Mouse (Mus musculus) 3T3-L1 (cell line): ENCODE measurements around the gene Meis2.

Experiments used
- DNase-seq: peaks from one replicate; pipeline ENCODE4 v3.0.0-alpha.2; 2015; ENCODE audit warnings: low read depth, low spot score

Gene Meis2

DNA sequence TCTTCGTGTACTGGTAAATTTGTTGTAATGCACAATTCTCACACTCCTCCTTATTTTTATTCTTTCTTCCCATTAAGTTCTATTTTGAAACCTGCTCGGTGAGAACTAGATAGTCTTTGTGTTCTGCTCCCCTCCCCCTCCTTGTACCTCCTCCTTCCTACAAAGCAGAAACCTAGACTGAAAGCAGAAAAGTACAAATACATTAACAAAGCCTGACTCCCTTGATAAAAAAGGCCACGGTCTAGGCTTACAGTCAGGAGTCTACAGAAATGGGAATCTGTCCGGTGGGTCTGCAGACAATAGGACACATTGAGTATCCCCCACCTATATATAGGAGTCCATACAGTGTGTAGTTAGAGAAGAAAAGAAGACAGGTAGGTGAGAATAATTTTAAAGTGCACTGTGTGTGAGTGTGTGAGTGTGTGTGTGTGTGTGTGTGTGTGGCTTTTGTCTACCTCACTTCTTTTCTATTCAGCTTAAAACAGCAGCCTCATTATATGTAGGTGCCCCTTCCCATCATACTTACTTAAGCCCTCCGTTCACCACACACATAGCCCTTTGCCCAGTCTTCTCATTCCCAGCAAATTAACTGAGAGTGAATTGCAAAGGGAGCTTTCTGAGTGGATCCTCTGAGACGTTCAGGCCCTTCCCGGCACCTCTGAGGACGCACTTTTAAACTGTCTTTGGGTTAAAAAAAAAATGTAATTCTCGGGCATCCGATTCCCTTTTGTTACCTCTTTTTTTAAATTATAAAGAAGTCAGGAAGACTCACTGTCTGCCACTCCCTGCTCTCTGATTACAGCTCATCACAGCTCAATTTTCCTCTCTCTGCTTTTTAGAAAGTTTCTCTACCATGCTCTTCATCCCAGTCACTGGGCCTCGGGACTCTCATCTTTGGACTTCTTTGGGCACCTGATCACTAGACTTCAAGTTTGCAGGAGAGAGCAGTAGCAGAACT is 208.2 kb downstream of the Meis2 start:
- DNase-seq: peak; percentile 33

DNA sequence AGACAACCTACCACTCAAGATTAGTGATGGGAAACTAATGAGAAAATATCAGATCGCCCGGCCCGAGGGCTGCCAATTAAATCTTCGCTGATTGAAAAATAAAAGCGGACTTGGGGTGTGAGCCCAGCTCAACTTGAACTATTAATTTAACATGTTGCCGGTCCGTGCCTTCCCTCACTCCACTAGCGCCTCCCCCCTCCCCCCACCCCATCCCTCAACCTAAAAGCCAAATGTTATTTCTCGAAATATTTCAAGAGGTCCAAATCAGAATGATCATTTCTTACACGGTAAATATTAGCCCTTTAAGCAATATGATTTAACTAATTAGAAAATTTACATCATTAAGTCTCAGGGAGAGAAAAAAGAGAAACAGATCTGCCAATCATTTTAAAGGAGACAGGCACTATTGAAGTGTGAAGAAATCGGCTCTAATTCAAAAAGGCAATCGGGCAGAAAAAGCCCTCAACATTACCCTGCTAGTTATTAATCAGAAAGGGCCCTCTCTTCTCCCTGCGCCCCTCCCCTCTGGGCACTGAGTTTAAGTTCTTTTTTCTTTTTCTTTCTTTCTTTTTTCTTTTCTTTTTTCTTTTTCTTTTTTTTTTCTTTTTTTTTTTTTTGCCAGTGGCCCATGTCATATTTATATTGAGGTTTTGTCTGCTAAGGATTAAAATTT is 209.1 kb downstream of the Meis2 start:
- DNase-seq: peak; percentile 32

GRCm38 (mm10) chr2:115855511-115856400 is 209.9 kb downstream of the Meis2 start:
- peak; percentile 89 for DNase-seq

GRCm38 (mm10) chr2:115854828-115855311 is 210.8 kb downstream of the Meis2 start:
- DNase-seq: no peak

DNA sequence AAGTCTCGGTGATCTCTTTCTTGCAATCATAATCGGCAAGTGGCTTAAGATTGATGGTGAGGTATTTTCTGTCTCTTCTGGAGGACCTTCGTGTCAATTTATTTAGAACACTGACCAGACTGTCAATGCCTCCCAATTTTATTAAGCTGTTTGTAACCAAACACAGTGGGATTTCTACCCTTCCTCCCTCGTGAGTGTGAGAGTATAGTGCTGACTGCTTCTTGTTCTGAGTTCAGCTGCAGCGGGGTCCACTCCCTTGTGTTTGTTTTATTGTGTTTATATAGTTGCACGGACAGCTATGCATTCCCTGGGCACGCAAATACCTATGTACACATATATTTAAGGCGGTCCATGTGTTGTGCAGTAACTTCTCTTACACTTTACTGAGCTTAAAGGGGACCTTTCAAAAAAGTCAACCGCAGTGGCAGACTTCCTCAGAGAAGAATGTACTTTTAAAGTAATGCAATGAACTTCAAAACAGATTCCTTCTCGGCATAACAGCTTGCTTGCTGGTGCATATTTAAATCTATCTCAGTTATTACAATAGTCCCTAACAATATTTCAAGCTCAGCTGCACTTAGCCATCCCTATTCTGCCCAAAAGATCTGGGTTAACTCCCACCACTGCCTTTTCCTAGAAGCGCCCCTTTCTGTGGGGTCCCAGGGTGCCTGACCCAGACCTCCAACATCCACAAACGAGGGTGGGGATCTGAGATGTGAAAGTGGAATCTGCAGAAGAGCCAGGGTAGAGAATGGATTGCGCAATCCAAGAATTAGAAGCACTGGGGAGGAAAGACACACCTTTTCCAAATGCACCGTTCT is 211.4 kb downstream of the Meis2 start:
- no peak for DNase-seq

GRCm38 (mm10) chr2:115853221-115853620 is 212.4 kb downstream of the Meis2 start:
- DNase-seq: no peak

DNA sequence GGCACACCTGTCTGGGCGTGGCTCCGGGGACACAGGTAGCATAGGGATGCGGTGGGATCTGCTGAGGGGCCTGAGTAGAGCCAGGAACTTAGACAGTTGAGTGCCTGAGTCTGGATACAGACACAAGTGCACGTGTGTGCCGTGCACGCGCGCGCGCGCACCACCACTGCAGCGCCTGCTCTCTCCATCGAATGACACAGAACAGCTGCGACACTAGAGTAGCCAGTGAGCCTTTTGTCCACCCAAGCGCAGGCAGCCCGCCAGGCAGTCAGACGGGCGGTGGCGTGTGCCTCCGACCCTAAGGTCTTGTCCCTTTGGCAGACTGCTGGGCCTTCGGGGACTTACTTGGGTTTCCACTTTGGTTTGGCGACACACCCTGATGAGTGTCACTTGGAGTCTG is 213.0 kb downstream of the Meis2 start:
- no peak for DNase-seq

- no peak for DNase-seq
Measured at GRCm38 (mm10) chr2:115852109-115852508, 213.5 kb downstream of the Meis2 start.

DNA sequence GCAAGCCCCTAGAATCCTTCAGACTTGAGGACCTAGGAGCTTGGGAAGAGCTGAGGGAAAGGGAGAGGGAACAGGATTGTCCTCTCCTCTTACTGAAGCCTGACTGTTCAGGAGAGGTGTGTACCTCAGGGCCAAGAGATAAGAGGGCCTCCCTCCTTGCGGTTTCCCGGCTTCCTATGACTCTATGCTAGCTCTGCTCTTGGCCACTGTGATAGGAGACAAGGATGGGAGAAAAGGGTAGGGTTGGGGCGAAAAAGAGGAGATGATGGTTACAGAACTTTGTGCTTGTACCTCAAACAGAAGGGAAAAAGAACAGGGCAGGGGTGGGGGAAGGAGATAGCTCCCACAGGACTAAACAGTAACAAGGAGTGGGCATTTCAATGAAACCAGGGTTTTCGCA is 214.7 kb downstream of the Meis2 start:
- no peak for DNase-seq

GRCm38 (mm10) chr2:115842821-115843220 is 222.8 kb downstream of the Meis2 start:
- DNase-seq: no peak

DNA sequence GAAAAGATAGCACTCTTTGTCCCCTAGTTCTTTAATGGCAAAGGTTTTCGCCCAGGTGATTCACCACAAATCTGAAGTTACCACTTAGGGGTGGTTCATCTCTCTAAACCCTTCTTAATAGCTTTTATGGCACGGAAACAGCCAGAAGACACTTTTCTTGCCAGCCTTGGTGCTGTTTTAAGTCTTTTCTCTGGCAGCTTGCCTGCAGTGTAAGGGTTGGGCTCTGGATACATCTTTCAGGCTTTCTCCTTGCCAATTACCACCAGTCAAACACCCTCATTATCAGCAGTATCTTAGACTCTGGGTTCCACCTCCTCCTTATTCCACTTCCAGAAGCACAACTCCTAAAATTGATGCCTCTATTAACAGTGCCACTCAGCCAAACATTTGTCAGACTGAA is 229.6 kb downstream of the Meis2 start:
- peak; percentile 11 for DNase-seq

- DNase-seq: no peak
Measured at GRCm38 (mm10) chr2:115822361-115822760, 243.3 kb downstream of the Meis2 start.

DNA sequence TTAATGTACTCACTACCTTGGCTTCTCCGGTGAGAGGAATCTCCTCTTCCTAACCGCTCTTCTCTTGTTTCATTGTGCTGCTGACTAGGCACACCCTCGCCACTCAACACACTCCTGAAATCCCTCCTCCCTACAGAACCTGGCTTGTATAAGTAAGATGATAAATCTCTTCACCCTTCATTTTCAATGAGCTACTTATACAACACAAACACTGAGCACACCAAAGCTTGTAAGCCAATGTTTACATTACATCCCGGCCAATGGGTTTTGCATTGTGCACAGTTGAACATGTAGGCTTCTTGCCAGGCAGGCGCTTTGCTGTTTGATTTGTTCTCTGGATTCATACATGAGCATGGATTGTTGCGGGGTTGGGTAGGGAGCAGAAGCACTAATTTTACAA is 247.7 kb downstream of the Meis2 start:
- DNase-seq: no peak

DNA sequence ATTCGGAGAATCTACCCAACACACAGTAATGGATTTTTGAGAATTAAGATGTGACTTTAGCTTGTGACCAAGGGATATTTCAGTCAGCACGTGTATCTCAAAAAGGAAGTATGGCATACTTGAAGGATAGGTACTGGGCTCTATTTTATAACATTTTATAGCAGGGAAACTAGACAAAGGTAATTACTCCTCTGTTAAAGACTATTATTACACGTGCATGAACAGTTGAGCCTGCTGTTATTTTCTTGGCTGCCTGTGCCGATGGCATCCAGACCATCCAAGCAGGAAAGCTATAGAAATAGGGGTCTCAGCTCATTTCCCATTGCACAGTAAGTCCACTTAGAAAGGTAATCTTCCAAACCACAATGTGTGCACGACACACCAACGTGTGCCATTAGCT is 251.9 kb downstream of the Meis2 start:
- no peak for DNase-seq

DNA sequence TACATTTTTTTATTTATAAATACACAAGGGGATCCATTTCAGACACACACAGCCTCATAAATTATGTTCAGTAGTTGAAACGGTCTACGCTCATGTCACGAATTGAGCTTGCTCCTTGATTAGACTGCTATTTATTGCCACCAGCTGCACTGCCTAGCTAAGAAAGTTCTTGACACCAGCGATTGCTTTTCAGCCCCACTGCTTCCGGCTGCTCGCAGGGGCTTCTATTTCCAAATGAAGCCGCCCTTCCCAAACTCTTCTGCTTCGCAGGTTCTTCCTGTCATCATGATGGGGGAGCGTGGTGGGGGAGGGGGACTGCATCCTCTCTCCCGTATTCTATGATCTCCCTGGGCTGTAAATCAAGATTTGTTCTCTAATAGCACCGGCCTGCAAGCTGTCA is 252.3 kb downstream of the Meis2 start:
- no peak for DNase-seq
